Mouse (Mus musculus) spleen, adult 2 months (tissue): ENCODE results near the gene Ces2a. TPM values are rescaled to one million over a fixed set of nuclear protein-coding genes. Genes with fewer than 3 reads are reported as not detected.

Experiments used
- DNase-seq, 2 experiments: peaks; one replicate each; pipeline versions ENCODE4 v3.0.0 to v3.0.0-alpha.2; 2012 to 2021; ENCODE audit warnings: low spot score in 2 of 2, low read depth in 1 of 2
- H3K27ac ChIP-seq: fragments of 200-500 bp; 2 replicates; pipeline ENCODE4 v1.5.1; 2012; ENCODE audit warnings: low read length, inconsistent platforms; ENCODE audit not compliant: insufficient read depth
- H3K27me3 ChIP-seq: fragments of 200-500 bp; 2 replicates; pipeline ENCODE4 v1.6.1; 2012; ENCODE audit warnings: mild to moderate bottlenecking, moderate library complexity, low read length, inconsistent platforms; ENCODE audit not compliant: control insufficient read depth, insufficient read depth
- H3K36me3 ChIP-seq: fragments of 200-500 bp; 2 replicates; pipeline ENCODE4 v1.6.1; 2012; ENCODE audit warnings: mild to moderate bottlenecking, low read length, inconsistent platforms; ENCODE audit not compliant: control insufficient read depth, insufficient read depth
- H3K4me1 ChIP-seq: fragments of 200-500 bp; 2 replicates; pipeline ENCODE4 v1.6.1; 2011; ENCODE audit warnings: inconsistent platforms; ENCODE audit not compliant: control insufficient read depth, insufficient read depth, insufficient read length
- H3K4me3 ChIP-seq: fragments of 200-500 bp; 2 replicates; pipeline ENCODE4 v1.5.1; 2011; ENCODE audit warnings: mild to moderate bottlenecking, inconsistent platforms; ENCODE audit not compliant: insufficient read depth, insufficient read length; ENCODE audit errors: extremely low read depth
- CTCF ChIP-seq: fragments of 200-500 bp; IDR thresholded peaks from 2 replicates; pipeline ENCODE4 v1.5.1; 2011; ENCODE audit warnings: mild to moderate bottlenecking, inconsistent platforms; ENCODE audit not compliant: insufficient read depth, insufficient read length, insufficient replicate concordance; ENCODE audit errors: extremely low read depth
- POLR2A ChIP-seq: fragments of 200-500 bp; IDR thresholded peaks from 2 replicates; pipeline ENCODE4 v1.6.1; 2011; ENCODE audit warnings: low read depth, low read length, inconsistent platforms
- whole genome bisulfite sequencing: fragments of 180-500 bp; shearing (Covaris S2); methylation state at CpG from one replicate; pipeline ENCODE4 v1.1.7; 2018; 5-methylcytosine and 5-hydroxymethylcytosine counted together
- polyA plus RNA-seq: library from polyadenylated mRNA; depleted of rRNA; stranded (reverse); fragments of >200 nt; gene quantifications from 2 replicates; pipeline ENCODE4 v1.2.3, GENCODE M21; 2012

The Ces2a gene
- polyA plus RNA-seq, 1 experiment = not detected

DNA sequence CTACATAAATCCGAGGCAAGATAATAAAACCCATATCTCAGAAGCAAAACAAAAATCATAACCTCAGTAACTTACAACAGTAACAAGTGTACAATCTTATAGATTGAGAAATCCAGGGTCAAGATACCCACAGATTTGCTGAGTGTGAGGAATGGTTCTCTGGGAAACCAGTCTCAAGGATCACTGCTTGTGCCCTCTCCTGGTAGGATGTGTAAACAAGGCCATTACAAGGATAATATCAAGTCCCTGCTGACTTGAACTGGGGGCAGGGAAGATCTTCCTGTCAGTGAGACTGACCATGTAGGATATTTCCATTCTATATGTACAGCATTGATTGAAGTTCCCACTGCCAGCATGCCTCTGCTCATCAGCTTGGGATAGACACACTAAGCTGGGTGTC lies 8.2 kb downstream of the Ces2a start:
- 84% methylated on average over 1 of the region's 1 CpGs for WGBS

DNA sequence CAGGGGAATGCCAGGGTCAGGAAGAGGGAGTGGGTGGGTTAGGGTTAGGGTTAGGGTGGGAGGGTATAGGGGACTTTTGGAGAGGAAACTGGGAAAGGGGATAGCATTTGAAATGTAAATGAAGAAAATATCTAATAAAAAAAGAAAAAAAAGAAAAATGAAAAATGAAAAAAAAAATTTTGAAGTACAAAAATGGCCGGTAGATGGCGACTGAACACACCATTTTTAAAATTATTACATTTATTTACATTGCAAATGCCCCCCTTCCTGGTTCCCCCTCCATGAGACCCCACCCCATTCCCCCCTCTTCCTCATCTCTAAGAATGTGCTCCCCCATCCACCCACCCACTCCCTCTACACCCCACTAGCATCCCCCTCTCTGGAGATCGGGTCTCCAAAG lies 9.6 kb downstream of the Ces2a start:
- Histone ChIP-seq H3K4me1 (no peaks in the 10 kb centered on the region), H3K27ac (no peak overlapping the region), H3K27me3 (no peaks in the 10 kb centered on the region; the same call in 1 of the 2 replicates), H3K4me3 (no peak overlapping the region), H3K36me3 (no peaks in the 10 kb centered on the region)
- DNase-seq = no peak
- 64% methylated on average over 3 of the region's 3 CpGs for WGBS
- no peak for TF ChIP-seq POLR2A
- TF ChIP-seq CTCF = no peak

More for the DNA sequence above, 8.2 kb downstream of the Ces2a start:
- no peaks in the 10 kb centered on the region for H3K4me1 ChIP-seq
- no peak for DNase-seq
- no peaks in the 10 kb centered on the region for H3K36me3 ChIP-seq
- H3K27ac ChIP-seq = no peak overlapping the region
- no peaks in the 10 kb centered on the region; the same call in 1 of the 2 replicates for H3K27me3 ChIP-seq
- no peak overlapping the region for H3K4me3 ChIP-seq
- TF ChIP-seq POLR2A (no peak), CTCF (no peak)

- Histone ChIP-seq H3K4me1 (no peaks in the 10 kb centered on the region), H3K27me3 (no peaks in the 10 kb centered on the region), H3K27ac (no peak overlapping the region), H3K36me3 (no peaks in the 10 kb centered on the region), H3K4me3 (no peak overlapping the region)
- DNase-seq = no peak
- WGBS = 64% methylated on average over 1 of the region's 1 CpGs
- TF ChIP-seq CTCF = no peak
- no peak for TF ChIP-seq POLR2A
Observed at GRCm38 (mm10) chr8:104752818-104753217, 19.0 kb downstream of the Ces2a start.

DNA sequence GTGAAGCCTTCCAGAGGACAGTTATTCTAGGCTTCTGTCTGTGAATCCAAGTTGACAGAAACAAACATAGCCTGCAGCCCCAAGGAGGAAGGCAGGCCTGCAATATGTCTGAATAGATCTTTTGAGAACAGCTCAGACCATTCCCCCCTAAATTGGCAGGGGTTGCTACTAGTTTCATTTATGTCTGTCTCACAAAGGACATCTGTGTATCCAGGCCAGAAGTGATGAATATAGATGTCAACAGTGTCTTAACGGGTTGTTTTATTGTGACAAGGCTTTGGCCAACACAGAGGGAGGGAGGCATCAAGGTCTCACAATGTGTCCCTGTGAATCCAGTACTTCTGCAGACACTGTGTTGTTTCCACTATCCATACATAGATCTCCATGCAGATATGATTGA lies 23.8 kb downstream of the Ces2a start:
- 74% methylated on average over 1 of the region's 1 CpGs for WGBS
- H3K4me1 ChIP-seq = no peaks in the 10 kb centered on the region
- no peak for DNase-seq
- H3K27ac ChIP-seq = no peak overlapping the region
- H3K36me3 ChIP-seq = no peaks in the 10 kb centered on the region
- TF ChIP-seq POLR2A (no peak), CTCF (no peak)
- H3K4me3 ChIP-seq = no peak overlapping the region
- H3K27me3 ChIP-seq = no peaks in the 10 kb centered on the region

- TF ChIP-seq POLR2A (no peak), CTCF (no peak)
- no peak overlapping the region for H3K4me3 ChIP-seq
- DNase-seq = no peak
- 97% methylated on average over 2 of the region's 2 CpGs for WGBS
- H3K4me1 ChIP-seq = no peaks in the 10 kb centered on the region
- no peaks in the 10 kb centered on the region for H3K27me3 ChIP-seq
- no peaks in the 10 kb centered on the region for H3K36me3 ChIP-seq
- H3K27ac ChIP-seq = no peak overlapping the region
Observed at GRCm38 (mm10) chr8:104758209-104758608, 24.4 kb downstream of the Ces2a start.

DNA sequence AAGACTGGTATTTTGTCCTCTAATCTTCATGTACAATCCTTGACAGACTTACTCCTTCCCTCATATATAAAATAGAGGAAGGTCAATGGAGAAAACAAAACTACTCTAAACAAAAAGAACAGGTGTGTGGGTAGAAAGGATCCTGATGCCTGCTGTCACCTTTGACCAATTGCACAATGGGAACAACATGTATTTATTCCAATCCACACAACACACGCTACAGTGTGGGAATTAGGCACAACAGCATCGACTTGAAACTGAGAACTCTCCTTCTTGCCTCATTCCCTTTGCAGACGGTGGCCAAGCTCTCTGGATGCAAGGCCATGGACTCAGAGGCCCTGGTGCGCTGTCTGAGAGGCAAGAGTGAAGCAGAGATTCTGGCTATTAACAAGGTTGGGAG lies 27.3 kb downstream of the Ces2a start:
- H3K36me3 ChIP-seq = no peaks in the 10 kb centered on the region
- H3K4me3 ChIP-seq = no peak overlapping the region
- H3K27me3 ChIP-seq = no peaks in the 10 kb centered on the region
- TF ChIP-seq CTCF (no peak), POLR2A (no peak)
- H3K4me1 ChIP-seq = no peaks in the 10 kb centered on the region
- WGBS = 82% methylated on average over 4 of the region's 4 CpGs
- H3K27ac ChIP-seq = no peak overlapping the region
- DNase-seq = no peak

DNA sequence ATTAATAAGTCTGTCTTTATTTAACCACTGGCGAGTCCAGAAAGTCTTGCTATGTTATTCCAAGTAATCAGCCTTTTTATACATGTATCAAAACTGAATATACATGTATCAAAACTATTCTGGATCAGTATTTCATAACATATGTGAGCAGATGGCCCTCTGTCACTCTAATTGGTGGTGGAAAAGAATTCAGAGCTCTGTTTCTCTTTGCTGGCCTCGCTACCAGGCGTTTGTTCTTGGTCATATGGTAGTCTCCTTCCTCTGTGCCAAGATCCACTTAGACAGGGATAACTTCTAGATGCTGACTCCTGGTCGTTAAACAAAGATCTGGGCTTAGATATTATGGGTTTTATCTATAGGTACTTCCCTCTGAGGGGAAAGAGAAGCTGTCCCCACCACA lies 32.7 kb downstream of the Ces2a start:
- no peaks in the 10 kb centered on the region for H3K4me1 ChIP-seq
- H3K27me3 ChIP-seq = no peaks in the 10 kb centered on the region
- H3K36me3 ChIP-seq = no peaks in the 10 kb centered on the region
- TF ChIP-seq CTCF = no peak
- no peak for TF ChIP-seq POLR2A
- DNase-seq = no peak
- WGBS = 63% methylated on average over 4 of the region's 4 CpGs
- no peak overlapping the region for H3K4me3 ChIP-seq
- H3K27ac ChIP-seq = no peak overlapping the region
